Mouse (Mus musculus) embryonic facial prominence, embryonic 15.5 days (tissue): ENCODE results near the gene Card10. TPM values are rescaled to one million over a fixed set of nuclear protein-coding genes. Genes with fewer than 3 reads are reported as not detected.
A peak's percentile ranks its signal among the peaks of the same experiment; 100 is the strongest.

Experiments
- ATAC-seq: fragments of 200-750 bp; cut with Nextera tagmentation; 2 replicates; pipeline ENCODE4 v1.8.0; 2017; ENCODE audit warnings: low read depth, moderate TSS enrichment; ENCODE audit not compliant: insufficient number of reproducible peaks, low FRiP score, low TSS enrichment
- H3K27ac ChIP-seq: fragments of 300-500 bp; sonication (generic); replicated peaks from 2 replicates; pipeline ENCODE4 v1.5.1; 2015; ENCODE audit warnings: mild to moderate bottlenecking, inconsistent platforms
- H3K27me3 ChIP-seq: fragments of 300-500 bp; sonication (generic); 2 replicates; pipeline ENCODE4 v1.6.1; 2015; ENCODE audit warnings: inconsistent platforms
- H3K36me3 ChIP-seq: fragments of 300-500 bp; sonication (generic); 2 replicates; pipeline ENCODE4 v1.6.1; 2015; ENCODE audit warnings: mild to moderate bottlenecking, inconsistent platforms
- H3K4me1 ChIP-seq: fragments of 300-500 bp; sonication (generic); 2 replicates; pipeline ENCODE4 v1.6.1; 2015; ENCODE audit warnings: inconsistent platforms
- H3K4me2 ChIP-seq: fragments of 300-500 bp; sonication (generic); replicated peaks from 2 replicates; pipeline ENCODE4 v1.6.1; 2015; ENCODE audit warnings: mild to moderate bottlenecking, inconsistent platforms
- H3K4me3 ChIP-seq: fragments of 300-500 bp; sonication (generic); replicated peaks from 2 replicates; pipeline ENCODE4 v1.5.1; 2015; ENCODE audit warnings: mild to moderate bottlenecking, inconsistent platforms
- H3K9ac ChIP-seq: fragments of 300-500 bp; sonication (generic); 2 replicates; pipeline ENCODE4 v1.6.1; 2015; ENCODE audit warnings: inconsistent platforms
- H3K9me3 ChIP-seq: fragments of 300-500 bp; sonication (generic); replicated peaks from 2 replicates; pipeline ENCODE4 v1.6.1; 2016; ENCODE audit warnings: inconsistent platforms
- WGBS: fragments of 180-500 bp; shearing (Covaris S2); methylation state at CpG from one replicate; pipeline ENCODE4 v1.1.7; 2015; 5-methylcytosine and 5-hydroxymethylcytosine counted together
- polyA plus RNA-seq: library from polyadenylated mRNA; unstranded; fragments of >200 nt; fragmentation: Nextera tagmentation; extraction: Ambion mirVana; gene quantifications from 2 replicates; pipeline ENCODE4 v1.2.1, GENCODE M21; 2015

Gene Card10
- polyA plus RNA-seq, 1 experiment from 2014 or later: 4.3 TPM

DNA sequence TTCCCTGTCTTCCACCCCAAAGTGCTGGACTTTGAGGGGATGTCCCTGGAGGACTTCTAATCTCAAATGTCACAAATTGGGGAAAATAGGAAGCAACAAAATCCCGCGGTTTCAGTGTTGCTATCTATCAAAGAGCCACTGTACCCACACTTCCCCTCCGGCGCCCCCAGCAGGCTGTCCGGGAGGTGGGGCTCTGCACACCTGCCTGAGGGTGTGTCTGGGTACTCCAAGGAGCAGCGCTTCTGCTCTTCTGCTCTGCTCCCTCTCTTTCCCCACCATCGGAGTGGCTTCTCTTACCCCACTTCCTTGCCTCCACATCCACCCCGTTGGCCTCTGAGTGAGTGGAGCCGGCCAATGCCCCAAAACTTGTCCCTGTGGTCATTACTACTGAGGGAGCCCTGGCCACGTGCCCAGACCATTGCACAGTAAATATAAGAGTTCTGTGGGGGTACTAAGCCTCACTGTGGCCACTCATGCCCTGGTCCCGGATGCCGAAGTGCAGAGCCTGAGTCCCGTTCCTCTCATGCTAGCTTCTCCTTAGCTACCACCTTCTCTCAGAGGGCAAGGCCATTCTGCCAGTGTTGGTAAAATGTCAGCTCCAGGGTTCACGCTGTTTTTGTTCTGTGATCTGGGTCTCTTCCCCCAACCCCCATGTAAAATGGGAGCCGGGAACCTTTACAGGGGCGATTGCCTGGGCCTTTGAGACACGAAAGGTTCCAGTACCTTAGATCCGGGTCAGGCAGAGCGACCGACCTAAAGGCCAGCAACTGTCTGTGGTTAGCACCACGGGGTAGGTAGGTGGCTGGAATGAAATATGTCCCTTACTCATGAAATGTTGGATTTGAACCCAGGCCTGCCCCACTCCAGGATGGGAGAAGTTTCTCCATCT is 41.0 kb upstream of the Card10 start:
- Histone ChIP-seq H3K27ac (peak overlapping the region; percentile 93), H3K9ac (peak overlapping the region; percentile 75), H3K4me1 (peaks cover 72% of the 10 kb centered on the region)

DNA sequence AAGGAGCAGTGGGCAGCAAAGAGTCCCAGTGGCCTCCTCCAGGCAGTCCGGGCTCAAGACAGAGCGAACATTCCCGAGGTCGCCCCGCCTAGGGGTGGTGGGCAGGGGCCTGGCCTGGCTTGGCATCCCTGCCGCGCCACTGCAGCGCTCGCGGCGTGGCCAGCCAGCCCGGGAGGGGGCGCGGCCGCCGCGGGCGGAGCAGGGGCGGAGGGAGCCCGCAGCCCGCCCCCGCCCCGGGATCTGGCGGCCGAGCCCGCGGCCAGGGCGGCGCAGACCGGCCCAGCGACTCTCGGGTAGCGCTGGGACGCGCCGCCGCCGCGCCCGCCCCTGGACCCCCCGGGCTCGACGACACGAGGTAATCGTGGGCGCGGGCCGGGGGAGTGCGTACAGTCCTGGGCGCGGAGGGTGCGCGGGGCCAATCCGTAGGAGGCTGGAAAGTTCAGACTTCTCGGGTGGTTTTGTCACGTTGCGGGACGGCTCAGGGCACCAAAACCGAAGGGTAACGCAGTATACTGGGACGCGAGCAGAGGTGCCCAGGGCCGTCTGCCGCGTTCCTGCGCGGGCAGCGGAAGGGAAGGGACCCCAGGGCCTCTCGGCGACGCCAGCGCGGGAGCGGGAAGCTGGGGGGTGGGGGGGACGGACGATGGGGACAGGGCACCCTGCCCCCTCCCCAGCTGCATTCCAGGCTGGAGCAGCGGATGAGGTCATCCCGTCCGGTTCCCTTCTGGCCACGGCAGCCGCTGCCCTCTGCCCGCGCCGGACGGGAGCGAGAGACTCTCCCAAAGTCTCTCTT is 39.7 kb upstream of the Card10 start, which contains the start of gene Cdc42ep1:
Cdc42ep1 (plus strand) TSS at position 254 of the 793 bp plus-strand sequence.
- peaks cover 75% of the 10 kb centered on the region for H3K4me1 ChIP-seq
- peak; percentile 84 for ATAC-seq
- H3K27me3 ChIP-seq: no peaks in the 10 kb centered on the region
- H3K9ac ChIP-seq: peak within 1 kb of the TSS; percentile 75
- H3K9me3 ChIP-seq: no peaks in the 10 kb centered on the region
- H3K36me3 ChIP-seq: peaks cover 7% of the 10 kb centered on the region
- H3K4me2 ChIP-seq: peak within 1 kb of the TSS; percentile 75
- H3K4me3 ChIP-seq: peak within 1 kb of the TSS; percentile 67
- peak within 1 kb of the TSS; percentile 93 for H3K27ac ChIP-seq
- whole genome bisulfite sequencing: under 1% methylated on average over 86 of the region's 86 CpGs

More for the DNA sequence above, 41.0 kb upstream of the Card10 start:
- Histone ChIP-seq H3K36me3 (peaks cover 11% of the 10 kb centered on the region), H3K27me3 (no peaks in the 10 kb centered on the region), H3K9me3 (no peaks in the 10 kb centered on the region), H3K4me3 (peak overlapping the region; percentile 67), H3K4me2 (peak overlapping the region; percentile 75)
- WGBS: 38% methylated on average over 21 of the region's 21 CpGs
- no peak for ATAC-seq

- no peak for ATAC-seq
- H3K9me3 ChIP-seq: no peaks in the 10 kb centered on the region
- peak overlapping the region; percentile 84 for H3K27ac ChIP-seq
- no peak overlapping the region for H3K4me3 ChIP-seq
- 45% methylated on average over 6 of the region's 6 CpGs for WGBS
- H3K4me1 ChIP-seq: peaks cover 77% of the 10 kb centered on the region
- H3K9ac ChIP-seq: no peak overlapping the region
- H3K36me3 ChIP-seq: no peaks in the 10 kb centered on the region
- no peaks in the 10 kb centered on the region for H3K27me3 ChIP-seq
- H3K4me2 ChIP-seq: no peak overlapping the region
Observed at GRCm38 (mm10) chr15:78841161-78841790, 38.4 kb upstream of the Card10 start.

GRCm38 (mm10) chr15:78840751-78841150 is 37.9 kb upstream of the Card10 start:
- WGBS: 28% methylated on average over 11 of the region's 11 CpGs
- H3K27me3 ChIP-seq: no peaks in the 10 kb centered on the region
- no peak overlapping the region for H3K4me2 ChIP-seq
- peak overlapping the region; percentile 84 for H3K27ac ChIP-seq
- no peaks in the 10 kb centered on the region for H3K9me3 ChIP-seq
- no peak overlapping the region for H3K4me3 ChIP-seq
- no peak for ATAC-seq
- peaks cover 77% of the 10 kb centered on the region for H3K4me1 ChIP-seq
- no peak overlapping the region for H3K9ac ChIP-seq
- H3K36me3 ChIP-seq: no peaks in the 10 kb centered on the region

DNA sequence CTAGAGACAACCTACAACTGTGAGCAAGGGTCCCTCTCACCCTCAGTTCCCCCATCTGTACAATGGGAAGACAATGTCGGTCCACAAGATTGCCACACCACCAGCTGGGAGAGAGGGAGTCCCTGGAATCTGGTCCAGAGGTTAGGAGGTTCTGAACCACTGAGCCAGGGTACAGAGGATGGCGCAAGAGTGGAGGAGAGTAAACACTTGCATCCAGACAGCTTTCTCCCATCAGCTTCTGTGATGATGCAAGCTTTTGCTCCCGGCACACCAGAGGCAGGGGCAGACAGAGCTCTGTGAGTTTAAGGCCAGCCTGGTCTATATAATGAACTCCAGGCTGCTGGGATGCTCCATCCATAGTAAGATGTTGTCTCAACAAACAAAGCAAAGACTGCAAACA is 37.4 kb upstream of the Card10 start:
- no peaks in the 10 kb centered on the region for H3K27me3 ChIP-seq
- no peak overlapping the region for H3K4me2 ChIP-seq
- no peaks in the 10 kb centered on the region for H3K36me3 ChIP-seq
- H3K9me3 ChIP-seq: no peaks in the 10 kb centered on the region
- 19% methylated on average over 3 of the region's 3 CpGs for WGBS
- H3K27ac ChIP-seq: peak overlapping the region; percentile 84
- no peak for ATAC-seq
- H3K9ac ChIP-seq: no peak overlapping the region
- H3K4me3 ChIP-seq: no peak overlapping the region
- H3K4me1 ChIP-seq: peaks cover 77% of the 10 kb centered on the region

DNA sequence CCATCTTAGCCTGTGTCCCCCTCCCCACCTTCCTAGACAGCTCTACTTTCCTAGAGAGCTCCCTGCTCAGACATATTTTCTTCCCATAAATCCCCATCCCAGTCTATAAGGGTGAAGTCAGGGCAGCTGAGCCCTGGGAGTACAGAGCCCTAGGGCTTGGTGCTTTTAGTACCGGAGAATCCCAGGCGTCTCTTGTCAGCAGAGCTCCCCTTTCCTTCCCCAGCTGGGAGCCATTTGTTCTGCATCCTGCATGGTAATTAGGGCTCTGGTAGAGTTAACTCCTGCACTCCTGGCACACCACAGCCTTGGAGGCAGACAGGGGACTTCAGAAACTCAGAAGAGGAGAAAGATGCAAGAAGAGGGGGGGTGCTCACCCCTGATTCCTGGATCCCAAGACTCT is 36.9 kb upstream of the Card10 start:
- WGBS: 3% methylated on average over 2 of the region's 2 CpGs
- H3K4me1 ChIP-seq: peaks cover 77% of the 10 kb centered on the region
- H3K9ac ChIP-seq: no peak overlapping the region
- H3K36me3 ChIP-seq: no peaks in the 10 kb centered on the region
- peak; percentile 45; the same call in 1 of the 2 replicates for ATAC-seq
- peak overlapping the region; percentile 84 for H3K27ac ChIP-seq
- H3K4me2 ChIP-seq: peak overlapping the region; percentile 29; the same call in 1 of the 2 replicates
- H3K9me3 ChIP-seq: no peaks in the 10 kb centered on the region
- H3K27me3 ChIP-seq: no peaks in the 10 kb centered on the region
- H3K4me3 ChIP-seq: no peak overlapping the region

GRCm38 (mm10) chr15:78836086-78836621 is 33.3 kb upstream of the Card10 start:
- ATAC-seq: no peak
- H3K4me3 ChIP-seq: no peak overlapping the region
- no peaks in the 10 kb centered on the region for H3K27me3 ChIP-seq
- peaks cover 79% of the 10 kb centered on the region for H3K4me1 ChIP-seq
- no peak overlapping the region for H3K9ac ChIP-seq
- H3K9me3 ChIP-seq: no peaks in the 10 kb centered on the region
- no peak overlapping the region for H3K4me2 ChIP-seq
- WGBS: 34% methylated on average over 8 of the region's 8 CpGs
- no peaks in the 10 kb centered on the region for H3K36me3 ChIP-seq
- H3K27ac ChIP-seq: peak overlapping the region; percentile 85

DNA sequence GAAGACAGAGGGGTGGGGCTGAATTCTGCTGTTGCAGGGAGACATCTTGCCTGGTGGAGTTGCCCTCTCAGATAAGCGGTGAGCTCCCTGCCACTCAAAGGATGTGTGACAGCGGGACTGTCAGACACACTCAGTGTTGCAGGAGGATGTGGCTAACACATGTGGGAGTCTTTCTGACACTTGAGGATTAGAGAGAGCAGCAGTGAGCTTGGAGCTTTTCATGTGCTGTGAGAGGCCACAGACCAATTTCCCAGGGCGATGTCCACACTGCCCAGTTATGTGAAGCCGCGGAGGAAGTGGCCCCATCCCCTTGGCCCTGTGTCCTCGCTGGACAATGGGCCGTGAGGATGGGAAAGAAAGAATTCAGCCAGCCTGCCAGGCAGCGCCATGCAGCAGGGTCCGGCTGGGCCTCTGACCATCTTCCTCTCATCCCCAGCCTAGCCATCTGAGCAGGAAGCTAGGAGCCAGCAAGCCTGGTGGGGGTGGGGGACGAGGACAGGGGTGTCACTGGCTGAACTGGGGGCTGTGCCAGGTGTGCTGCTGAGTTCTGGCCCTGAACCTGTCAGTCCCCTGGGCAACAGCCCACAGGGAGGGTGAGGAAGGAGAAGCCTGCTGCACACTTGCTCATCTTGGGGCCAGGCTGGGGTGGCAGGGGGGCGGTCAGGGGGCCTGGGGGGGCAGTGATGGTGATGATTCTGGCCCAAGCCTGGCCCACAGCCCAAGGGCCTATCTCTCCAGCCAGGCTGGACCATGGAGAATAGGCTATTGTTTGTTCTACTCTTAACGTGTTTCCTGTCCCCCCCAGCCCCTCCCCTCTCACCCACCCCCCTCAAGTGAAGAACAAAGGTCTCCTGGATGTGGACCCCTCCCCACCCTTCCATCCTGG is 32.6 kb upstream of the Card10 start:
- Histone ChIP-seq H3K4me1 (peaks cover 76% of the 10 kb centered on the region), H3K9ac (0 out of 2 replicates have a peak overlapping the region, but pooled peaks have one; percentile 5), H3K4me2 (no peak overlapping the region), H3K27ac (peak overlapping the region; percentile 85), H3K9me3 (no peaks in the 10 kb centered on the region), H3K27me3 (no peaks in the 10 kb centered on the region), H3K36me3 (no peaks in the 10 kb centered on the region), H3K4me3 (no peak overlapping the region)
- WGBS: 14% methylated on average over 12 of the region's 12 CpGs
- ATAC-seq: no peak

DNA sequence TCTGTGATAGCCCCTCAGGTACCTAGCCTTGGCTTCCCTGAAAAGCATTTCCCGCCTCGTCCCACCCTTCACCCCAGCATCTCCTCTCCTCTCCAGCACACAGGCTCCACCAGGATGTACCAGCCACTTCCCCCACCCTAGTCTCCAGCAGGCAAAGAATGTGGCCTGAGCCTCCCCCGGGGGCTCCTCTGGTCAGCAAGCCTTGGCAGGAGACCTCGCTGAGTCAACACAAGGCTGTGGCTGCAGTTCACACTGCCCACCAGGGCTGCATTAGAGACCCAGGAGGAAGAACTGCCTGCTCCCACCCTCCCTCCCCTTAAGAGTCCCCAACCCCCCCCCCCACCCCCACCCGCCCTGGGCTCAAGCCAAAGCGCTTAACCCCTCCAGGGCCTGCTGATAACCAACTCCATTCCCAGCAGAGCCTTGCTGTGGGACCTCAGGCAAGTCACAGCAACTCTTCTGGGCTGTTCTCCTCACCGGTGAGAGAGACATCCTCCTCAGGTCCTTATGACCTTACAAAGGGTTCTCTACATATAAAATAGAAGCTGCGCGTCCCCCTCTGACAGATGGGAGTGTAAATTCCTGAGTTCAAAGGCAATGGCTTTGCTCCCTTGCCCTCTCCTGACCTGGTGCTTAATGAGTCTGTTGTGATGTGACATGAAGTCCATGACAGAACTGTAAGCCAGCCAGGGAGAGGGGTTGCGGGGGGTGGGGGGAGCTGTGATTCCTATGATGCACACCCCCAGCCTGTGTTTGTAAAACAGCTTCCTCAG is 31.6 kb upstream of the Card10 start:
- H3K9me3 ChIP-seq: no peaks in the 10 kb centered on the region
- no peak overlapping the region for H3K4me2 ChIP-seq
- H3K4me3 ChIP-seq: no peak overlapping the region
- peak overlapping the region; percentile 85 for H3K27ac ChIP-seq
- no peak overlapping the region for H3K9ac ChIP-seq
- no peak for ATAC-seq
- 33% methylated on average over 10 of the region's 10 CpGs for WGBS
- peaks cover 65% of the 10 kb centered on the region for H3K4me1 ChIP-seq
- no peaks in the 10 kb centered on the region for H3K36me3 ChIP-seq
- no peaks in the 10 kb centered on the region for H3K27me3 ChIP-seq
